Mouse (Mus musculus) limb, embryonic 13.5 days (tissue): ENCODE measurements at regions not wholly inside any gene's neighbourhood (a gene's known extent, or its start where the extent isn't known, plus 50 kb on each side); places are given as distances from the start of the nearest gene placed in this dataset.

Experiments
- ATAC-seq: fragments of 200-750 bp; cut with Nextera tagmentation; 2 replicates; pipeline ENCODE4 v1.8.0; 2017; ENCODE audit warnings: low read depth, moderate number of reproducible peaks, moderate TSS enrichment; ENCODE audit not compliant: low FRiP score
- H3K27ac ChIP-seq: fragments of 300-500 bp; sonication (generic); 2 replicates; pipeline ENCODE4 v1.5.1; 2015; ENCODE audit warnings: inconsistent platforms, mild to moderate bottlenecking, moderate library complexity
- H3K27me3 ChIP-seq: fragments of 300-500 bp; sonication (generic); 2 replicates; pipeline ENCODE4 v1.6.1; 2015; ENCODE audit warnings: mild to moderate bottlenecking, inconsistent platforms
- H3K36me3 ChIP-seq: fragments of 300-500 bp; sonication (generic); 2 replicates; pipeline ENCODE4 v1.6.1; 2015; ENCODE audit warnings: inconsistent platforms, mild to moderate bottlenecking, moderate library complexity
- H3K4me1 ChIP-seq: fragments of 300-500 bp; sonication (generic); 2 replicates; pipeline ENCODE4 v1.6.1; 2015; ENCODE audit warnings: inconsistent platforms
- H3K4me2 ChIP-seq: fragments of 300-500 bp; sonication (generic); replicated peaks from 2 replicates; pipeline ENCODE4 v1.6.1; 2015; ENCODE audit warnings: inconsistent platforms, mild to moderate bottlenecking, moderate library complexity
- H3K4me3 ChIP-seq: fragments of 300-500 bp; sonication (generic); 2 replicates; pipeline ENCODE4 v1.5.1; 2015; ENCODE audit warnings: moderate library complexity, mild to moderate bottlenecking, inconsistent platforms
- H3K9ac ChIP-seq: fragments of 300-500 bp; sonication (generic); 2 replicates; pipeline ENCODE4 v1.6.1; 2015; ENCODE audit warnings: mild to moderate bottlenecking, inconsistent platforms
- H3K9me3 ChIP-seq: fragments of 300-500 bp; sonication (generic); 2 replicates; pipeline ENCODE4 v1.6.1; 2016; ENCODE audit warnings: inconsistent platforms
- WGBS: fragments of 180-500 bp; shearing (Covaris S2); methylation state at CpG from one replicate; pipeline ENCODE4 v1.1.7; 2015; 5-methylcytosine and 5-hydroxymethylcytosine counted together

GRCm38 (mm10) chr3:106879994-106880393 lies 53.9 kb upstream of the Olfr266 start:
- Histone ChIP-seq H3K36me3 (no peaks in the 10 kb centered on the region), H3K4me3 (no peak overlapping the region), H3K27ac (no peak overlapping the region), H3K9me3 (no peaks in the 10 kb centered on the region), H3K4me2 (no peak overlapping the region), H3K9ac (no peak overlapping the region), H3K4me1 (no peaks in the 10 kb centered on the region), H3K27me3 (no peaks in the 10 kb centered on the region)
- ATAC-seq = no peak

DNA sequence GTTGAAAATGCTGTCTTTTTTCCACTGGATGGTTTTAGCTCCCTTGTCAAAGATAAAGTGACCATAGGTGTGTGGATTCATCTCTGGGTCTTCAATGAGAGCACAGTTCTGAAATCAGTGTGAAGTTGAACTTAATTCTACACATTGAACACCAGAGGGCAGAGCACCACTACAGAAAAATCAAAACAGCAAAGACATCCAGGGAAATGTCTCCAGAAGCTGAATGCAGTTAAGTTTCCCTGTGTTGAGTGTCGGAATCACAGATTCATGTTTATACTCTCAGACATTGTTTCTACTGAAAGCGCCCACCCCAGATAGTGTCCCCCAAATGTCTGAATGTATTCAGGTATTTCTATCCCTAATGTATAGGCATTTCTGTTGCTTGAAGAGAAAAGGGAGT lies 77.1 kb upstream of the Olfr266 start:
- Histone ChIP-seq H3K4me3 (no peak overlapping the region), H3K4me1 (no peaks in the 10 kb centered on the region), H3K27me3 (no peaks in the 10 kb centered on the region), H3K9ac (no peak overlapping the region), H3K4me2 (no peak overlapping the region), H3K36me3 (no peaks in the 10 kb centered on the region), H3K27ac (no peak overlapping the region), H3K9me3 (no peaks in the 10 kb centered on the region)
- 45% methylated on average over 2 of the region's 2 CpGs for WGBS
- ATAC-seq = no peak

- Histone ChIP-seq H3K9me3 (no peaks in the 10 kb centered on the region), H3K4me3 (no peak overlapping the region), H3K9ac (no peak overlapping the region), H3K4me1 (no peaks in the 10 kb centered on the region), H3K27ac (no peak overlapping the region), H3K4me2 (no peak overlapping the region), H3K36me3 (no peaks in the 10 kb centered on the region), H3K27me3 (no peaks in the 10 kb centered on the region)
- ATAC-seq = no peak
- 74% methylated on average over 3 of the region's 3 CpGs for WGBS
Measured at GRCm38 (mm10) chr3:106906668-106907067, 80.6 kb upstream of the Olfr266 start.

GRCm38 (mm10) chr3:106936067-106936466 lies 99.9 kb upstream of the Kcna3 start:
- Histone ChIP-seq H3K4me1 (no peaks in the 10 kb centered on the region), H3K36me3 (no peaks in the 10 kb centered on the region), H3K4me3 (no peak overlapping the region), H3K9me3 (peaks cover 16% of the 10 kb centered on the region), H3K27ac (no peak overlapping the region), H3K4me2 (no peak overlapping the region), H3K9ac (no peak overlapping the region), H3K27me3 (no peaks in the 10 kb centered on the region)
- ATAC-seq = no peak

- no peaks in the 10 kb centered on the region for H3K36me3 ChIP-seq
- no peak overlapping the region for H3K4me3 ChIP-seq
- 73% methylated on average over 3 of the region's 3 CpGs for WGBS
- H3K4me1 ChIP-seq = no peaks in the 10 kb centered on the region
- no peaks in the 10 kb centered on the region for H3K27me3 ChIP-seq
- no peak overlapping the region for H3K27ac ChIP-seq
- H3K9ac ChIP-seq = no peak overlapping the region
- no peak overlapping the region for H3K4me2 ChIP-seq
- ATAC-seq = no peak
- peaks cover 2% of the 10 kb centered on the region for H3K9me3 ChIP-seq
Measured at GRCm38 (mm10) chr3:106940095-106940494, 95.9 kb upstream of the Kcna3 start.

GRCm38 (mm10) chr3:106955555-106956446 lies 80.2 kb upstream of the Kcna3 start:
- Histone ChIP-seq H3K9ac (no peak overlapping the region), H3K4me2 (no peak overlapping the region), H3K27me3 (no peaks in the 10 kb centered on the region), H3K4me1 (0 out of 2 replicates have a peak, but pooled peaks cover 5% of the 10 kb centered on the region), H3K36me3 (no peaks in the 10 kb centered on the region), H3K9me3 (no peaks in the 10 kb centered on the region), H3K27ac (peak overlapping the region; percentile 11; the same call in 1 of the 2 replicates), H3K4me3 (no peak overlapping the region)
- ATAC-seq = peak; percentile 57
- WGBS = 10% methylated on average over 9 of the region's 9 CpGs

DNA sequence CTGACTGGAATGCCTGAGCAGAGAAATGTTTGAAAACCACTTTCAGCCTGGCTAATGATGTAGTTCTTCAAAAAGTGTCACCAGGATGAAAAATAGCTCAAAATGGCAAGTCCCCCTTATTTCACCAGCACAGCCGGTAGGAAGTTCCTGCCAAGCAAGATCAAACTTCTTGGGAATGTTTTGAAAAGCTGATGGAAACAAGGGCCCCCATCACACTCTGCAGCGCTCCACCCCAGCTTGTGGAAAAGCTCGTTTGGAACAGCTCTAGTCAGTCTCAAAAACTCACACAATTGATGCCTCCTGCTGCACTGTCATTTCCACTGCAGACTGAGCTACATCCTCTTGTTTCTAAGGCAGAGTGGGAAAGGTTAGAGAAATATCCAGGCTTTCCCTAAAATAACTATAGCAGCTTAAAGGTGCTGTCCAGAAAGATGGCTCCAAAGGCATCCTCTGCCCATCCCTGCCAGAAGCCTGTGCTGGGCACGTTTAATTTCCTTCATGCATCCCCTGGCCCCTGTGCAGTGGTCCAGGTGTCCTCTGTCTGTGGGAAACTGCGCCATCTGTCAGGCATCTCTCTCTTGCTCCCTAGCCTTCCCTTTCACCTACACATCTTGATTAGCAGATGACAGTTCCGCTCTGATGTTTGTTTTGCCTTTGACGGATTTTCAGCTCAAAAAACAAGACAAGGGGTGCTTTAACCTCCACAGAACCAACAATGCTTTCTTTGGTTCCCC lies 78.6 kb upstream of the Kcna3 start:
- Histone ChIP-seq H3K36me3 (no peaks in the 10 kb centered on the region), H3K27ac (no peak overlapping the region), H3K27me3 (no peaks in the 10 kb centered on the region), H3K4me2 (no peak overlapping the region), H3K9me3 (no peaks in the 10 kb centered on the region), H3K9ac (no peak overlapping the region), H3K4me3 (no peak overlapping the region), H3K4me1 (0 out of 2 replicates have a peak, but pooled peaks cover 5% of the 10 kb centered on the region)
- ATAC-seq = no peak
- WGBS = 46% methylated on average over 7 of the region's 7 CpGs

DNA sequence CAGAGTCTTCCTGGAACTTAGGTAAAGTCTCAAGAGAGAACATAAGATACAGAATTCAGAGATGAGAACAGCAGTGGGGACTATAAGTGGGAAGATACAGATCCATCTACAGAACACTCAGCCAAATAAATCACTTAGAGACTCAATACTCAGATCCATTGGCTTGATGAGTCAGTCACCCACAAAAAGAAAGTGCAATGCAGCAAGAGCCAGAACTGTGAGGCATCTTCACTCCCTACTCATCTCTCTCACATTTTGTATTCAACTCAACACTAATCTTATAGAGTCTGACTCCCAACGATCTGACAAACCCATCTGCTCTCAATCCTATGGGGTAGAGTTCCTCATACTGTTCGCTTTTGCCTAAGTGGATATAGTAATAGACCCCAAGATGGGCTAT lies 77.8 kb upstream of the Kcna3 start:
- Histone ChIP-seq H3K4me2 (no peak overlapping the region), H3K4me1 (0 out of 2 replicates have a peak, but pooled peaks cover 5% of the 10 kb centered on the region), H3K4me3 (no peak overlapping the region), H3K9ac (no peak overlapping the region), H3K27ac (no peak overlapping the region), H3K36me3 (no peaks in the 10 kb centered on the region), H3K27me3 (no peaks in the 10 kb centered on the region), H3K9me3 (no peaks in the 10 kb centered on the region)
- ATAC-seq = no peak
- WGBS = 83% methylated on average over 2 of the region's 2 CpGs

GRCm38 (mm10) chr3:106960596-106960995 lies 75.4 kb upstream of the Kcna3 start:
- no peak overlapping the region for H3K4me3 ChIP-seq
- H3K36me3 ChIP-seq = no peaks in the 10 kb centered on the region
- no peaks in the 10 kb centered on the region for H3K27me3 ChIP-seq
- ATAC-seq = no peak
- no peak overlapping the region for H3K27ac ChIP-seq
- 60% methylated on average over 1 of the region's 1 CpGs for WGBS
- H3K9me3 ChIP-seq = no peaks in the 10 kb centered on the region
- H3K4me1 ChIP-seq = 0 out of 2 replicates have a peak, but pooled peaks cover 5% of the 10 kb centered on the region
- H3K4me2 ChIP-seq = no peak overlapping the region
- H3K9ac ChIP-seq = no peak overlapping the region

GRCm38 (mm10) chr3:106962466-106962865 lies 73.5 kb upstream of the Kcna3 start:
- no peak for ATAC-seq
- WGBS = 43% methylated on average over 2 of the region's 2 CpGs

GRCm38 (mm10) chr3:106966198-106966597 lies 69.8 kb upstream of the Kcna3 start:
- no peak for ATAC-seq
- H3K9ac ChIP-seq = no peak overlapping the region

More at GRCm38 (mm10) chr3:106962466-106962865, 73.5 kb upstream of the Kcna3 start:
- no peaks in the 10 kb centered on the region for H3K4me1 ChIP-seq
- H3K9me3 ChIP-seq = no peaks in the 10 kb centered on the region
- no peaks in the 10 kb centered on the region for H3K36me3 ChIP-seq
- H3K27ac ChIP-seq = no peak overlapping the region
- no peaks in the 10 kb centered on the region for H3K27me3 ChIP-seq
- no peak overlapping the region for H3K4me3 ChIP-seq
- no peak overlapping the region for H3K4me2 ChIP-seq
- no peak overlapping the region for H3K9ac ChIP-seq

DNA sequence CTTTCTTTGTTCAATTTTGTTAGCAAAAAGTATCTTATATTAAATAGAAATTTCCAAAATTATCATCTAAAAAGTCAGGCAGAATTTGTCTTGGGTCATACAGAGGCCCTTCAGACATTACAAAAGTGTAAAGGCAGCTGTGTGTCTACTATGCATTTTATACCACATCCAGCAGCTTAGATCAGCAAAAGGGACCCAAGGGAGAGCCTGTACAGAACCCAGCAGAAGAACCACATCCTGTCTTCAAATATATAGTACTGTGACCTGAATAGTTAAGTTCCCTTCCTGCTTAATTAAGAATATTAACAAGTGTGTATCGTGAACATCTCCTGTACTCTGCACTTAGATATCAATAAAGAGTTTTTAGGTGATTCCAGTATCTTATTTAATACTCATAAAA lies 68.5 kb upstream of the Kcna3 start:
- Histone ChIP-seq H3K36me3 (no peaks in the 10 kb centered on the region), H3K4me1 (no peaks in the 10 kb centered on the region), H3K9me3 (no peaks in the 10 kb centered on the region), H3K9ac (no peak overlapping the region), H3K4me3 (no peak overlapping the region), H3K4me2 (no peak overlapping the region), H3K27ac (no peak overlapping the region), H3K27me3 (no peaks in the 10 kb centered on the region)
- no peak for ATAC-seq
- 93% methylated on average over 1 of the region's 1 CpGs for WGBS

More at GRCm38 (mm10) chr3:106966198-106966597, 69.8 kb upstream of the Kcna3 start:
- no peaks in the 10 kb centered on the region for H3K9me3 ChIP-seq
- H3K27ac ChIP-seq = no peak overlapping the region
- no peaks in the 10 kb centered on the region for H3K36me3 ChIP-seq
- H3K4me2 ChIP-seq = no peak overlapping the region
- H3K27me3 ChIP-seq = no peaks in the 10 kb centered on the region
- no peak overlapping the region for H3K4me3 ChIP-seq
- WGBS = 53% methylated on average over 2 of the region's 2 CpGs
- H3K4me1 ChIP-seq = no peaks in the 10 kb centered on the region
